ENCODE assay signal across 8 mouse cellular contexts in the genomic region with DNA sequence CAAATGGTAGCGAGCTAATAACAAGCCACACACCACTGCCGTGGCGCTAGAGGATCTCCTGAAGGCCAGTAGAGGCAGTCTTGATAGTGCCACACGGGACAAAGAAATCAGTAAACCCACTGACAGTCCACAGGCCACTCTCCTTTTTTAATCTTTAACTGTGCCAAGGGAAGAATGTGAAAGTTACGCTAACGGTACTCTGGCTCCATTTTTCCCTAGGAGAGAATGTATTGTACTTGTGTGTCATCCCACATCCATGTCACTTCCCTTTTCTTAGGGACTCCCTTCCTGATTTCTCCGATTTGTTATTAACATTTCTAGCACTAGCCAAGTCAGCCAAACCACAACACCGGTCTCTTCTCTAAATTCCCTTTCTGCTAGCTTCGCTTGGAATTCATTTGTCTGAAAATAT. TPM values are rescaled to one million over a fixed set of nuclear protein-coding genes. Genes with fewer than 3 reads are reported as not detected.
A peak's percentile ranks its signal among the peaks of the same experiment; 100 is the strongest.
DNase-seq lines count a peak whose midpoint lies in the region; ATAC-seq and TF ChIP-seq lines count a peak whose summit lies in the region.

No protein-coding gene starts in this region.

- H3K4me1 ChIP-seq in forebrain, embryonic 13.5 days, result peaks cover 11% of the 10 kb centered on the region
- peaks cover 6% of the 10 kb centered on the region for H3K4me1 ChIP-seq in intestine, embryonic 14.5 days (replicated peaks; ENCODE audit: control insufficient read depth, insufficient read depth, low read length)
- H3K4me1 ChIP-seq in liver, embryonic 15.5 days (replicated peaks), result peaks cover 20% of the 10 kb centered on the region
- H3K4me1 ChIP-seq in neural tube, embryonic 13.5 days (replicated peaks), result peaks cover 7% of the 10 kb centered on the region; the same call in 1 of the 2 replicates

- H3K9ac ChIP-seq in forebrain, embryonic 13.5 days, result no peak overlapping the region
- H3K9ac ChIP-seq in intestine, embryonic 14.5 days (ENCODE audit: low read length), result peak overlapping the region; percentile 67; the same call in 1 of the 2 replicates
- H3K9ac ChIP-seq in liver, embryonic 15.5 days, result 0 out of 2 replicates have a peak overlapping the region, but pooled peaks have one; percentile 80
- no peak overlapping the region for H3K9ac ChIP-seq in neural tube, embryonic 13.5 days

- no peak overlapping the region for H3K27ac ChIP-seq in forebrain, embryonic 13.5 days
- H3K27ac ChIP-seq in intestine, embryonic 14.5 days (ENCODE audit: low read depth), result 0 out of 2 replicates have a peak overlapping the region, but pooled peaks have one; percentile 83
- no peak overlapping the region for H3K27ac ChIP-seq in liver, embryonic 15.5 days (replicated peaks)
- no peak overlapping the region for H3K27ac ChIP-seq in neural tube, embryonic 13.5 days (replicated peaks)

- H3K4me2 ChIP-seq in forebrain, embryonic 13.5 days, result peak overlapping the region; percentile 83
- H3K4me2 ChIP-seq in intestine, embryonic 14.5 days (ENCODE audit: low read length), result peak overlapping the region; percentile 83
- H3K4me2 ChIP-seq in liver, embryonic 15.5 days, result peak overlapping the region; percentile 96
- peak overlapping the region; percentile 84 for H3K4me2 ChIP-seq in neural tube, embryonic 13.5 days

- no peaks in the 10 kb centered on the region for H3K36me3 ChIP-seq in forebrain, embryonic 13.5 days (ENCODE audit: poor library complexity, severe bottlenecking)
- no peaks in the 10 kb centered on the region for H3K36me3 ChIP-seq in intestine, embryonic 14.5 days (ENCODE audit: control insufficient read depth, insufficient read depth, low read length)
- H3K36me3 ChIP-seq in liver, embryonic 15.5 days (replicated peaks), result no peaks in the 10 kb centered on the region
- H3K36me3 ChIP-seq in neural tube, embryonic 13.5 days, result no peaks in the 10 kb centered on the region

- ATAC-seq in Patski, result peak; percentile 1
- ATAC-seq in forebrain, embryonic 13.5 days, result no peak
- no peak for ATAC-seq in intestine, embryonic 14.5 days (replicated peaks; ENCODE audit: low FRiP score, low TSS enrichment, low read depth)
- no peak for ATAC-seq in liver, embryonic 15.5 days (ENCODE audit: insufficient read depth)
- no peak for ATAC-seq in neural tube, embryonic 13.5 days (ENCODE audit: low read depth)

- H3K9me3 ChIP-seq in forebrain, embryonic 13.5 days (replicated peaks), result no peaks in the 10 kb centered on the region
- no peaks in the 10 kb centered on the region for H3K9me3 ChIP-seq in intestine, embryonic 14.5 days (ENCODE audit: control insufficient read depth, low read length)
- no peaks in the 10 kb centered on the region for H3K9me3 ChIP-seq in liver, embryonic 15.5 days (replicated peaks)
- H3K9me3 ChIP-seq in neural tube, embryonic 13.5 days, result no peaks in the 10 kb centered on the region

- peak; percentile 62 for TF ChIP-seq CTCF in Patski (IDR thresholded peaks at IDR 0.05)

- H3K27me3 ChIP-seq in Patski, result no peaks in the 10 kb centered on the region
- 0 out of 2 replicates have a peak, but pooled peaks cover 5% of the 10 kb centered on the region for H3K27me3 ChIP-seq in forebrain, embryonic 13.5 days
- no peaks in the 10 kb centered on the region for H3K27me3 ChIP-seq in intestine, embryonic 14.5 days (replicated peaks; ENCODE audit: control insufficient read depth, insufficient read depth, low read length)
- no peaks in the 10 kb centered on the region for H3K27me3 ChIP-seq in liver, embryonic 15.5 days
- peaks cover 9% of the 10 kb centered on the region; the same call in 1 of the 2 replicates for H3K27me3 ChIP-seq in neural tube, embryonic 13.5 days

- CTCF ChIA-PET in Patski (lab: Charles Lee), result interaction anchor here (1.0 to 4.3 kb wide), 28 partner anchors 13 to 112 kb away, joined by 3 to 46 read pairs (median 5); no protein-coding TSS in a partner anchor

- DNase-seq in Patski (ENCODE audit: low read depth, low spot score), result peak; percentile 49
- DNase-seq in intestine, embryonic 14.5 days (ENCODE audit: low spot score), result no peak
- DNase-seq in urinary bladder, postnatal 25 days (ENCODE audit: low spot score), result no peak
- no peak for DNase-seq in cerebellum, adult 11 months
- no peak for DNase-seq in adrenal gland, adult 8-10 months

- peak overlapping the region; percentile 78; the same call in 1 of the 2 replicates for H3K4me3 ChIP-seq in forebrain, embryonic 13.5 days
- peak overlapping the region; percentile 65 for H3K4me3 ChIP-seq in intestine, embryonic 14.5 days (ENCODE audit: low read depth, low read length)
- H3K4me3 ChIP-seq in liver, embryonic 15.5 days (replicated peaks), result peak overlapping the region; percentile 80
- H3K4me3 ChIP-seq in neural tube, embryonic 13.5 days, result peak overlapping the region; percentile 83

- POLR2A ChIA-PET in Patski (lab: Charles Lee), result interaction anchor here (0.8 to 2.5 kb wide), 10 partner anchors 19 to 99 kb away, joined by 3 to 14 read pairs (median 4); no protein-coding TSS in a partner anchor

- WGBS in forebrain, embryonic 13.5 days, result 61% methylated on average over 9 of the region's 9 CpGs
- WGBS in intestine, embryonic 14.5 days, result 23% methylated on average over 9 of the region's 9 CpGs
- WGBS in liver, embryonic 15.5 days (ENCODE audit: insufficient replicate concordance), result 15% methylated on average over 9 of the region's 9 CpGs
- 59% methylated on average over 9 of the region's 9 CpGs for WGBS in neural tube, embryonic 13.5 days

- in situ Hi-C loops in Patski (cut with MboI; ENCODE audit: low pct_unique_long_range_greater_than_20kb), result loop anchor here (5.0 kb wide), 2 partner anchors 43 to 87 kb away; no protein-coding TSS in a partner anchor

RNA-seq across cellular contexts. Expression of a gene that starts 1.5 kb away (rescaled TPM):
- polyA plus RNA-seq in Patski (2021), result 145 TPM
- polyA plus RNA-seq in forebrain, embryonic 13.5 days (2015; fragmentation: Nextera tagmentation; extraction: Ambion mirVana), result 8.7 and 10.7 TPM in 2 replicates
- polyA plus RNA-seq in intestine, embryonic 14.5 days (2014; fragmentation: Nextera tagmentation; extraction: Ambion mirVana), result 30.5 and 33.2 TPM in 2 replicates
- 11.9 and 12.3 TPM in 2 replicates for polyA plus RNA-seq in liver, embryonic 15.5 days (2015; fragmentation: Nextera tagmentation; extraction: Ambion mirVana)
- 13.5 and 16.2 TPM in 2 replicates for polyA plus RNA-seq in neural tube, embryonic 13.5 days (2015; fragmentation: Nextera tagmentation; extraction: Ambion mirVana)
- total RNA-seq in adrenal gland, adult 8-10 months (2022), result 10 to 100 TPM; 40.7 to 88.6 (median 54.4) TPM

Comparison
In these comparisons a context has a peak if more than half of its experiments do, and no peak if none do; other contexts are left out.
1. H3K9ac ChIP-seq: peak in intestine, embryonic 14.5 days (single experiment) and liver, embryonic 15.5 days (single experiment); none in forebrain, embryonic 13.5 days (single experiment) and neural tube, embryonic 13.5 days (single experiment).
2. Peak in every context shown above with its lines, with median percentiles within 50 percentile points of each other: H3K4me2 ChIP-seq and H3K4me3 ChIP-seq.